Mouse (Mus musculus): ENCODE results near the gene Srpx. TPM values are rescaled to one million over a fixed set of nuclear protein-coding genes. Genes with fewer than 3 reads are reported as not detected.

The Srpx gene
- polyA plus RNA-seq, 1 experiment: 4.3 TPM

GRCm38 (mm10) chrX:10095797-10096196, 21.7 kb downstream of the Srpx start:
- Histone ChIP-seq H3K27ac (ENCODE audit: insufficient read depth, low read depth, low read length) (no peak overlapping the region), H3K4me3 (ENCODE audit: low read depth, low read length) (no peak overlapping the region), H3K4me1 (ENCODE audit: control insufficient read depth, insufficient read depth, insufficient read length, low read length) (no peaks in the 10 kb centered on the region), H3K27me3 (ENCODE audit: control insufficient read depth, insufficient read depth, low read length) (no peaks in the 10 kb centered on the region), H3K36me3 (ENCODE audit: control insufficient read depth, insufficient read depth, low read length) (no peaks in the 10 kb centered on the region)
- WGBS: 85% methylated on average over 3 of the region's 3 CpGs
- TF ChIP-seq CTCF (IDR thresholded peaks at IDR 0.05; ENCODE audit: extremely low read depth, insufficient read length, insufficient replicate concordance, low read depth, low read length) (no peak), POLR2A (IDR thresholded peaks at IDR 0.05; ENCODE audit: low read depth, low read length) (no peak)

- WGBS: 90% methylated on average over 3 of the region's 3 CpGs
- TF ChIP-seq CTCF (IDR thresholded peaks at IDR 0.05; ENCODE audit: extremely low read depth, insufficient read length, insufficient replicate concordance, low read depth, low read length) (no peak), POLR2A (IDR thresholded peaks at IDR 0.05; ENCODE audit: low read depth, low read length) (no peak)
- H3K36me3 ChIP-seq (ENCODE audit: control insufficient read depth, insufficient read depth, low read length): no peaks in the 10 kb centered on the region
Observed at GRCm38 (mm10) chrX:10080385-10080784, 37.1 kb downstream of the Srpx start.

GRCm38 (mm10) chrX:10079981-10080380, 37.5 kb downstream of the Srpx start:
- WGBS: 91% methylated on average over 1 of the region's 1 CpGs
- H3K27me3 ChIP-seq (ENCODE audit: control insufficient read depth, insufficient read depth, low read length): no peaks in the 10 kb centered on the region
- no peak overlapping the region for H3K27ac ChIP-seq (ENCODE audit: insufficient read depth, low read depth, low read length)
- H3K36me3 ChIP-seq (ENCODE audit: control insufficient read depth, insufficient read depth, low read length): no peaks in the 10 kb centered on the region
- no peaks in the 10 kb centered on the region for H3K4me1 ChIP-seq (ENCODE audit: control insufficient read depth, insufficient read depth, insufficient read length, low read length)
- no peak for TF ChIP-seq POLR2A (IDR thresholded peaks at IDR 0.05; ENCODE audit: low read depth, low read length)
- TF ChIP-seq CTCF (IDR thresholded peaks at IDR 0.05; ENCODE audit: extremely low read depth, insufficient read length, insufficient replicate concordance, low read depth, low read length): no peak
- no peak overlapping the region for H3K4me3 ChIP-seq (ENCODE audit: low read depth, low read length)

More at GRCm38 (mm10) chrX:10080385-10080784, 37.1 kb downstream of the Srpx start:
- H3K4me3 ChIP-seq (ENCODE audit: low read depth, low read length): no peak overlapping the region
- H3K4me1 ChIP-seq (ENCODE audit: control insufficient read depth, insufficient read depth, insufficient read length, low read length): no peaks in the 10 kb centered on the region
- H3K27ac ChIP-seq (ENCODE audit: insufficient read depth, low read depth, low read length): no peak overlapping the region
- no peaks in the 10 kb centered on the region for H3K27me3 ChIP-seq (ENCODE audit: control insufficient read depth, insufficient read depth, low read length)

- Histone ChIP-seq H3K27ac (ENCODE audit: insufficient read depth, low read depth, low read length) (no peak overlapping the region), H3K4me3 (ENCODE audit: low read depth, low read length) (no peak overlapping the region), H3K4me1 (ENCODE audit: control insufficient read depth, insufficient read depth, insufficient read length, low read length) (no peaks in the 10 kb centered on the region), H3K27me3 (ENCODE audit: control insufficient read depth, insufficient read depth, low read length) (no peaks in the 10 kb centered on the region), H3K36me3 (ENCODE audit: control insufficient read depth, insufficient read depth, low read length) (no peaks in the 10 kb centered on the region)
- TF ChIP-seq CTCF (IDR thresholded peaks at IDR 0.05; ENCODE audit: extremely low read depth, insufficient read length, insufficient replicate concordance, low read depth, low read length) (no peak), POLR2A (IDR thresholded peaks at IDR 0.05; ENCODE audit: low read depth, low read length) (no peak)
- 49% methylated on average over 3 of the region's 3 CpGs for WGBS
Observed at GRCm38 (mm10) chrX:10073966-10074365, 43.5 kb downstream of the Srpx start.

GRCm38 (mm10) chrX:10071529-10071928, 46.0 kb downstream of the Srpx start:
- TF ChIP-seq CTCF (IDR thresholded peaks at IDR 0.05; ENCODE audit: extremely low read depth, insufficient read length, insufficient replicate concordance, low read depth, low read length) (no peak), POLR2A (IDR thresholded peaks at IDR 0.05; ENCODE audit: low read depth, low read length) (no peak)
- H3K36me3 ChIP-seq (ENCODE audit: control insufficient read depth, insufficient read depth, low read length): no peaks in the 10 kb centered on the region
- WGBS: 45% methylated on average over 2 of the region's 2 CpGs

GRCm38 (mm10) chrX:10070689-10071088, 46.8 kb downstream of the Srpx start:
- H3K4me1 ChIP-seq (ENCODE audit: control insufficient read depth, insufficient read depth, insufficient read length, low read length): no peaks in the 10 kb centered on the region
- H3K36me3 ChIP-seq (ENCODE audit: control insufficient read depth, insufficient read depth, low read length): no peaks in the 10 kb centered on the region
- no peaks in the 10 kb centered on the region for H3K27me3 ChIP-seq (ENCODE audit: control insufficient read depth, insufficient read depth, low read length)
- WGBS: 18% methylated on average over 6 of the region's 6 CpGs
- no peak overlapping the region for H3K4me3 ChIP-seq (ENCODE audit: low read depth, low read length)
- H3K27ac ChIP-seq (ENCODE audit: insufficient read depth, low read depth, low read length): no peak overlapping the region
- TF ChIP-seq POLR2A (IDR thresholded peaks at IDR 0.05; ENCODE audit: low read depth, low read length): no peak
- TF ChIP-seq CTCF (IDR thresholded peaks at IDR 0.05; ENCODE audit: extremely low read depth, insufficient read length, insufficient replicate concordance, low read depth, low read length): peak; percentile 36; the same call in 1 of the 2 replicates

More at GRCm38 (mm10) chrX:10071529-10071928, 46.0 kb downstream of the Srpx start:
- Histone ChIP-seq H3K27ac (ENCODE audit: insufficient read depth, low read depth, low read length) (no peak overlapping the region), H3K27me3 (ENCODE audit: control insufficient read depth, insufficient read depth, low read length) (no peaks in the 10 kb centered on the region), H3K4me1 (ENCODE audit: control insufficient read depth, insufficient read depth, insufficient read length, low read length) (no peaks in the 10 kb centered on the region), H3K4me3 (ENCODE audit: low read depth, low read length) (no peak overlapping the region)

GRCm38 (mm10) chrX:10069405-10069804, 48.1 kb downstream of the Srpx start:
- Histone ChIP-seq H3K36me3 (ENCODE audit: control insufficient read depth, insufficient read depth, low read length) (no peaks in the 10 kb centered on the region), H3K4me1 (ENCODE audit: control insufficient read depth, insufficient read depth, insufficient read length, low read length) (no peaks in the 10 kb centered on the region), H3K27ac (ENCODE audit: insufficient read depth, low read depth, low read length) (no peak overlapping the region), H3K27me3 (ENCODE audit: control insufficient read depth, insufficient read depth, low read length) (no peaks in the 10 kb centered on the region), H3K4me3 (ENCODE audit: low read depth, low read length) (no peak overlapping the region)
- 60% methylated on average over 4 of the region's 4 CpGs for WGBS
- TF ChIP-seq POLR2A (IDR thresholded peaks at IDR 0.05; ENCODE audit: low read depth, low read length): no peak
- no peak for TF ChIP-seq CTCF (IDR thresholded peaks at IDR 0.05; ENCODE audit: extremely low read depth, insufficient read length, insufficient replicate concordance, low read depth, low read length)
